Mouse (Mus musculus) intestine, postnatal 0 days (tissue): Measurements from ENCODE around the gene Cubn. TPM values are rescaled to one million over a fixed set of nuclear protein-coding genes. Genes with fewer than 3 reads are reported as not detected.

Experiments
- ATAC-seq: fragments of 200-750 bp; cut with Nextera tagmentation; 2 replicates; pipeline ENCODE4 v1.8.0; 2017; ENCODE audit warnings: mild to moderate bottlenecking, moderate TSS enrichment, moderate library complexity
- H3K27ac ChIP-seq: fragments of 300-500 bp; sonication (generic); 2 replicates; pipeline ENCODE4 v1.5.1; 2014; ENCODE audit warnings: mild to moderate bottlenecking, low read depth, low read length, moderate library complexity
- H3K27me3 ChIP-seq: fragments of 300-500 bp; sonication (generic); replicated peaks from 2 replicates; pipeline ENCODE4 v1.6.1; 2014; ENCODE audit warnings: low read length, mixed read lengths; ENCODE audit not compliant: control insufficient read depth, insufficient read depth
- H3K36me3 ChIP-seq: fragments of 300-500 bp; sonication (generic); 2 replicates; pipeline ENCODE4 v1.6.1; 2014; ENCODE audit warnings: mild to moderate bottlenecking, moderate library complexity; ENCODE audit not compliant: control insufficient read depth, insufficient read depth
- H3K4me1 ChIP-seq: fragments of 300-500 bp; sonication (generic); replicated peaks from 2 replicates; pipeline ENCODE4 v1.6.1; 2014; ENCODE audit warnings: antibody characterized with exemption, low read length, mixed read lengths; ENCODE audit not compliant: control insufficient read depth, insufficient read depth
- H3K4me2 ChIP-seq: fragments of 300-500 bp; sonication (generic); replicated peaks from 2 replicates; pipeline ENCODE4 v1.6.1; 2014; ENCODE audit warnings: low read depth, mild to moderate bottlenecking, moderate library complexity
- H3K4me3 ChIP-seq: fragments of 300-500 bp; sonication (generic); 2 replicates; pipeline ENCODE4 v1.5.1; 2014; ENCODE audit warnings: low read depth, low read length
- H3K9ac ChIP-seq: fragments of 300-500 bp; sonication (generic); 2 replicates; pipeline ENCODE4 v1.6.1; 2014; ENCODE audit warnings: mild to moderate bottlenecking, low read depth, low read length
- H3K9me3 ChIP-seq: fragments of 300-500 bp; sonication (generic); 2 replicates; pipeline ENCODE4 v1.6.1; 2016; ENCODE audit warnings: mixed run types; ENCODE audit not compliant: control insufficient read depth
- CTCF ChIP-seq: sonication (generic); IDR thresholded peaks from 2 replicates; pipeline ENCODE4 v1.5.1; 2016; ENCODE audit warnings: low read depth, mild to moderate bottlenecking, control low read depth, antibody characterized with exemption, moderate library complexity
- WGBS: fragments of 180-500 bp; shearing (Covaris S2); extraction: QIAGEN DNeasy Blood & Tissue Kit; methylation state at CpG from one replicate; pipeline ENCODE4 v1.1.7; 2014; 5-methylcytosine and 5-hydroxymethylcytosine counted together
- polyA plus RNA-seq: library from polyadenylated mRNA; unstranded; fragments of >200 nt; fragmentation: Nextera tagmentation; extraction: Ambion mirVana; gene quantifications from 2 replicates; pipeline ENCODE4 v1.2.1, GENCODE M21; 2015

Gene Cubn
- polyA plus RNA-seq, 1 experiment from 2014 or later = 32.1 TPM

DNA sequence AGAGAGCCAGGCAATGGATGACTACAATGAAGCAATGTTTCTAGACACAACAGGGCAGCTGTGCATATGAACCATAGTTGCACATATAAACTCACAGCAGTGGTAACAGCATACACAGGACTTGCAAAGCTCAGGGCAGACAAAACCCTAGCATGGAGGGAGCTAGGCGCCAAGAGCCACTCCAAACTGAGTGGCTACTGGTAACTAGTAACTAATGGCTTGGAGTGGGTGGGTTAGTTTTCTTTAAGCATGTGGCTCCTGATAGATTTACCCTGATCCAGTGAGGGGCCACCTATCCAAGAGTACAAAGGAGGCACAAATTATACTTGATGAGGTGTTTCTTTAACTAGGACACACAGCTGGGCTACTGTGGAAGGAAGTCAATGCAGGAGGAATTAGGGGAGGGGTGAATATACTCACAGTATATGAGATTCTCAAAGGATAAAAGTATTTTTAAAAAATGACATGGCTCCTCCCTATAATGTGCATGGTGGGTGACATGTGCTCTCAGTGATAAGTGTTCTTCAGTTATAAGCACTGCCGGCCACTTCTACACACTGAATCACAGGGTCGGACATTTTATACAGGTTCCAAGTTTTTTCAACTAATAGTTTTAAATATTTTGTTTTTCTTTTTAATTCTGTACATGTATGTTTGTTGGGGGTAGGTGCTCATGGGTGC, 37.8 kb upstream of the Cubn start:
- Histone ChIP-seq H3K27me3 (no peaks in the 10 kb centered on the region), H3K4me2 (no peak overlapping the region), H3K4me3 (no peak overlapping the region), H3K27ac (no peak overlapping the region), H3K4me1 (no peaks in the 10 kb centered on the region), H3K9ac (no peak overlapping the region), H3K9me3 (no peaks in the 10 kb centered on the region), H3K36me3 (no peaks in the 10 kb centered on the region)
- 97% methylated on average over 3 of the region's 3 CpGs for WGBS
- ATAC-seq = no peak
- no peak for TF ChIP-seq CTCF

DNA sequence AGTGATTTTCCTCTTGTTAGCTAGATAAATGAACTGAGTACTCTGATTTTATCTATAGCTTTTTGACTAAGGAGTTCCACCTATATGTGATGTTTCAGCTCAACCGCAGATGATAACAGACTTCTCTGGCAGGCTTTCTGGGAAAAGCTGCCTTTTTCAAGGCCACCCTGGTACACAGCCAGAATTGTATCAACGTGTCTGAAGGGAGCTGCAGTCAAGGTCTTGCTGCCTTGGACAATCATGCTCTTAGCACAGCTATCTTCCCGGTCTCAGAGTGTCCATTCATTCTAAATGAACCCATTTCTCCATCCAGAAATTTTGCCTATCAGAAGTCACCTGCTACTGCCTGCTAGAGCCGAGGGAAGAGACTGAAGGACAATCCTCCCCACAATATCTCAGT, 35.9 kb upstream of the Cubn start:
- no peak overlapping the region for H3K4me2 ChIP-seq
- peak overlapping the region; percentile 42; the same call in 1 of the 2 replicates for H3K27ac ChIP-seq
- no peak overlapping the region for H3K4me3 ChIP-seq
- TF ChIP-seq CTCF = no peak
- peaks cover 3% of the 10 kb centered on the region for H3K4me1 ChIP-seq
- ATAC-seq = no peak
- no peaks in the 10 kb centered on the region for H3K9me3 ChIP-seq
- no peak overlapping the region for H3K9ac ChIP-seq
- H3K27me3 ChIP-seq = no peaks in the 10 kb centered on the region
- no peaks in the 10 kb centered on the region for H3K36me3 ChIP-seq
- 51% methylated on average over 4 of the region's 4 CpGs for WGBS

DNA sequence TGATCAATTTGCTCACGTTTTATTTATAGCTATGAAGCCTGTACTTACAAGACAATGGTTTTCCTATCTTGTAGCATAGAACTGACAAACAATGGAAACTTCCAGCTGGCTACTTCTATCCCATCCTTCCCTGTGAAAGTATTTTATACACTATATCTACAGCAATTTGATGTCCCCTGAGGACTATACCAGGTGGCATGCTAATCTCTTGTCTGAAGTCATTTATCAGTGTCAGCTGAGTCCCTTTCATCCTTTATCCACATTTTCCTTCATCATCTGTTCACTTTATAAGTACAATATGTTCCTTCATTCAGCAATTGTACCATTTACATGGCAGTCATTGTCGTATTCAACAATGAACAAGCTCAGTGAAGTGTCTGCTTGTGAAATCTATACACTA, 35.5 kb upstream of the Cubn start:
- Histone ChIP-seq H3K4me3 (no peak overlapping the region), H3K36me3 (no peaks in the 10 kb centered on the region), H3K27me3 (no peaks in the 10 kb centered on the region), H3K9me3 (no peaks in the 10 kb centered on the region), H3K4me2 (no peak overlapping the region), H3K9ac (no peak overlapping the region), H3K4me1 (peaks cover 3% of the 10 kb centered on the region), H3K27ac (no peak overlapping the region)
- ATAC-seq = no peak
- 68% methylated on average over 2 of the region's 2 CpGs for WGBS
- no peak for TF ChIP-seq CTCF

DNA sequence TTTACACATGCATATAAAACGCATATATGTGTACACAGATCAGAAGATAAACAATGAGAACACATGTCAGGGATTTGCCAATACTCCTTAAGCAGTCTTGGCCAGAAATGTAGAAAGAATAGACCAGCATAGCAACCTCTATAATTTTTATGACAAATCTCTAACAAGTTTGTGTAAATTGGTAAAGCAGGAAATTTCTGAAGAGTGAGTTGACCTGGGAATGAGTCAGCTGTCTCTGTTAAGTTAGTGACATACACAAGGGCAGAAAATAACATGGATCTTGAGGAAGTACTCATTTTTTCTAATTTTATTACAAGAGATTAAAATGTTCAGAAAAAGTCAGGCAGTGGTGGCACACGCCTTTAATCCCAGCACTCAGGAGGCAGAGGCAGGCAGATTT, 34.6 kb upstream of the Cubn start:
- H3K9me3 ChIP-seq = no peaks in the 10 kb centered on the region
- H3K4me1 ChIP-seq = peaks cover 3% of the 10 kb centered on the region
- no peak overlapping the region for H3K27ac ChIP-seq
- TF ChIP-seq CTCF = no peak
- ATAC-seq = no peak
- no peaks in the 10 kb centered on the region for H3K27me3 ChIP-seq
- no peak overlapping the region for H3K4me3 ChIP-seq
- H3K9ac ChIP-seq = no peak overlapping the region
- no peak overlapping the region for H3K4me2 ChIP-seq
- WGBS = 72% methylated on average over 2 of the region's 2 CpGs
- no peaks in the 10 kb centered on the region for H3K36me3 ChIP-seq

DNA sequence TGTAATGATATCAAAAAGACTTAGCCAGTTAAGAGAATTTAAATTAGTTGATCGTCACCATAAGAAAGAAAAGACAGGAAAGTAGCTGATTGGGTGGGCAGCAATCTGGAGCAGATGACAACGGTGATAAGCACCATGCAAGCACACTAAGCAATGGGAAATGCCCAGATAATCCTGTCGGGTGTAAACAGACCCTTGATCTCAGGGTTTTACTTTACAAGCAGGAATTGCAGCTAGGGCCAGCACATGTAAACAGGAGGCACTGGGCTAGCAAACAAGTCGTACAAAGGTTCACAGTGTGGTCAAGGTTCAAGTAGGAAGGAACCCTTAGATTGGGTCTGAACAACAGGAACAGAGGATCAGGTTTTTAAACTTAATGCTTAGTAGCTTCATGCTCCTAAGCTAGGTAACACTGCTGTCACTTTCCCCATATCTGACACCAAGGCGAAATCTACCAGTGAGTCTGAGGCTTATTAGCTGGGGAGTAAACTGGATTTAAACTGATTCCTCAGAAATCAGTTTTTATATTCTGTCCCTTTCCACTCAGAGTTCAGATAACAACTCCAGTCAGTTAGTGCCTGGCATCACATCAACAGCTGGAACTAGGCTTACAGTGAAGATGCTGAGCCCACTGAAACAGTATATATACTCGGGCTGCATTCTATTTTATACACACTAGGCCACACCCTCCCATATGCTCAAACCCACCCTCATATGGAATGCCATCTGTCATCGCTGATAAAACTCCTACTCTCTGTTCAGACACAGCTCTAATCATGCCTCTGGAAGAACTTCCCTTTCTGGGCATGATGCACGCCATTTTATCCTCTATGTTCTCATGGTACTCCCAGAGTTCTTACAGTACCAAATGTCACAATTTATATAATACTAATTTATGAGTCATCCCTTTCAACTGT, 32.2 kb upstream of the Cubn start:
- Histone ChIP-seq H3K4me1 (peaks cover 3% of the 10 kb centered on the region), H3K27ac (peak overlapping the region; percentile 84), H3K4me3 (no peak overlapping the region), H3K36me3 (no peaks in the 10 kb centered on the region), H3K27me3 (no peaks in the 10 kb centered on the region), H3K4me2 (peak overlapping the region; percentile 17; the same call in 1 of the 2 replicates), H3K9me3 (no peaks in the 10 kb centered on the region), H3K9ac (no peak overlapping the region)
- peak; percentile 83 for ATAC-seq
- 24% methylated on average over 8 of the region's 8 CpGs for WGBS
- no peak for TF ChIP-seq CTCF

- WGBS = 22% methylated on average over 8 of the region's 8 CpGs
These were observed 30.5 kb upstream of the Cubn start for GRCm38 (mm10) chr2:13522106-13522505.

More at GRCm38 (mm10) chr2:13522106-13522505, 30.5 kb upstream of the Cubn start:
- 0 out of 2 replicates have a peak, but pooled peaks have one; percentile 6 for ATAC-seq
- H3K4me3 ChIP-seq = no peak overlapping the region
- no peaks in the 10 kb centered on the region for H3K27me3 ChIP-seq
- H3K9me3 ChIP-seq = no peaks in the 10 kb centered on the region
- no peak for TF ChIP-seq CTCF
- H3K36me3 ChIP-seq = no peaks in the 10 kb centered on the region
- 0 out of 2 replicates have a peak overlapping the region, but pooled peaks have one; percentile 11 for H3K27ac ChIP-seq
- H3K4me2 ChIP-seq = 0 out of 2 replicates have a peak overlapping the region, but pooled peaks have one; percentile 7
- no peak overlapping the region for H3K9ac ChIP-seq
- H3K4me1 ChIP-seq = peaks cover 3% of the 10 kb centered on the region
